Mouse (Mus musculus) ES-E14 (cell line): ENCODE measurements around the gene Klk5.

Experiments used
- ZC3H11A ChIP-seq: IDR thresholded peaks from 2 replicates; pipeline ENCODE4 v1.6.1; 2012; ENCODE audit warnings: low read depth, mild to moderate bottlenecking, inconsistent platforms, low read length, borderline replicate concordance
- ZNF384 ChIP-seq: IDR thresholded peaks from 2 replicates; pipeline ENCODE4 v1.6.1; 2012; ENCODE audit warnings: low read depth, low read length, inconsistent platforms

DNA sequence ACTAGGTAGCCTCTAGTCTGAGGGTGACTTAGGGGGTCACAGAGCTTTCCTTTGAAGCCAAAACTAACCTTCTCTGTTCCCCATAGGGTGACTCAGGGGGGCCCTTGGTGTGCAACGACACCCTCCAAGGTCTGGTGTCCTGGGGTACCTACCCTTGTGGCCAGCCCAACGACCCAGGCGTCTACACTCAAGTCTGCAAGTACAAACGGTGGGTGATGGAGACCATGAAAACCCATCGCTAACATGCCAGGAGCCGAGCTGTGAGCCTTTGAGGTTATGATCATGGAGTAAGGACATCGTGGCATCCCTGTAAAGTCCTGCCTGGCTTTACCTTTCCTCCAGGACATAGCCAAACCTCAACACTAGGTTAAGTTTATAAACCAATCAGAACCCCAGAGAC is 26.6 kb upstream of the Klk5 start:
- no peak for TF ChIP-seq ZC3H11A
- TF ChIP-seq ZNF384 = no peak
